Mouse (Mus musculus) erythroblast, embryonic 14.5 days (primary cell): ENCODE measurements at regions not wholly inside any gene's neighbourhood (a gene's known extent, or its start where the extent isn't known, plus 50 kb on each side); places are given as distances from the start of the nearest gene placed in this dataset.

Experiments
- H3K27me3 ChIP-seq: 2 replicates; pipeline ENCODE4 v1.6.1; 2012; ENCODE audit warnings: inconsistent platforms; ENCODE audit not compliant: control insufficient read depth
- H3K36me3 ChIP-seq: 2 replicates; pipeline ENCODE4 v1.6.1; 2012; ENCODE audit warnings: mild to moderate bottlenecking, inconsistent platforms; ENCODE audit not compliant: control insufficient read depth
- H3K4me1 ChIP-seq: 2 replicates; pipeline ENCODE4 v1.6.1; 2012; ENCODE audit warnings: inconsistent platforms; ENCODE audit not compliant: control insufficient read depth
- H3K4me3 ChIP-seq: replicated peaks from 2 replicates; pipeline ENCODE3; 2012; ENCODE audit warnings: moderate library complexity, mild to moderate bottlenecking, inconsistent platforms
- H3K9me3 ChIP-seq: 2 replicates; pipeline ENCODE4 v1.6.1; 2012; ENCODE audit warnings: low read length, inconsistent platforms, mixed read lengths; ENCODE audit not compliant: control insufficient read depth
- GATA1 ChIP-seq: IDR thresholded peaks from 2 replicates; pipeline ENCODE4 v1.6.1; 2012; ENCODE audit warnings: low read length, inconsistent platforms, mixed read lengths
- TAL1 ChIP-seq: IDR thresholded peaks from 3 replicates; pipeline ENCODE4 v1.6.1; 2012; ENCODE audit warnings: low read length, inconsistent platforms, mixed read lengths

- H3K27me3 ChIP-seq = no peaks in the 10 kb centered on the region
- no peak for TF ChIP-seq GATA1
- no peak for TF ChIP-seq TAL1
These were observed 56.6 kb downstream of the Sucnr1 start for GRCm38 (mm10) chr3:60138319-60138718.

GRCm38 (mm10) chr3:60159865-60160264 is 78.2 kb downstream of the Sucnr1 start:
- no peak overlapping the region for H3K4me3 ChIP-seq
- H3K4me1 ChIP-seq = no peaks in the 10 kb centered on the region
- no peaks in the 10 kb centered on the region for H3K9me3 ChIP-seq
- no peaks in the 10 kb centered on the region for H3K27me3 ChIP-seq
- no peaks in the 10 kb centered on the region for H3K36me3 ChIP-seq
- TF ChIP-seq TAL1 (no peak), GATA1 (no peak)

More at GRCm38 (mm10) chr3:60138319-60138718, 56.6 kb downstream of the Sucnr1 start:
- H3K36me3 ChIP-seq = no peaks in the 10 kb centered on the region
- H3K4me3 ChIP-seq = no peak overlapping the region
- no peaks in the 10 kb centered on the region for H3K4me1 ChIP-seq
- no peaks in the 10 kb centered on the region for H3K9me3 ChIP-seq

GRCm38 (mm10) chr3:60167633-60168032 is 86.0 kb downstream of the Sucnr1 start:
- TF ChIP-seq TAL1 = no peak
- TF ChIP-seq GATA1 = no peak

GRCm38 (mm10) chr3:60168135-60168926 is 86.7 kb downstream of the Sucnr1 start:
- TF ChIP-seq TAL1 (no peak), GATA1 (no peak)
- no peaks in the 10 kb centered on the region for H3K4me1 ChIP-seq
- no peak overlapping the region for H3K4me3 ChIP-seq
- H3K9me3 ChIP-seq = no peaks in the 10 kb centered on the region
- no peaks in the 10 kb centered on the region for H3K36me3 ChIP-seq
- no peaks in the 10 kb centered on the region for H3K27me3 ChIP-seq

More at GRCm38 (mm10) chr3:60167633-60168032, 86.0 kb downstream of the Sucnr1 start:
- Histone ChIP-seq H3K27me3 (no peaks in the 10 kb centered on the region), H3K4me1 (no peaks in the 10 kb centered on the region), H3K4me3 (no peak overlapping the region), H3K36me3 (no peaks in the 10 kb centered on the region), H3K9me3 (no peaks in the 10 kb centered on the region)

- no peaks in the 10 kb centered on the region for H3K4me1 ChIP-seq
- H3K4me3 ChIP-seq = no peak overlapping the region
- H3K36me3 ChIP-seq = no peaks in the 10 kb centered on the region
- no peaks in the 10 kb centered on the region for H3K9me3 ChIP-seq
- TF ChIP-seq GATA1 (no peak), TAL1 (no peak)
- H3K27me3 ChIP-seq = no peaks in the 10 kb centered on the region
These were observed 87.9 kb downstream of the Sucnr1 start for GRCm38 (mm10) chr3:60169606-60170005.

- Histone ChIP-seq H3K36me3 (no peaks in the 10 kb centered on the region), H3K4me1 (no peaks in the 10 kb centered on the region), H3K9me3 (no peaks in the 10 kb centered on the region), H3K4me3 (no peak overlapping the region), H3K27me3 (no peaks in the 10 kb centered on the region)
- no peak for TF ChIP-seq TAL1
- TF ChIP-seq GATA1 = no peak
These were observed 102.8 kb downstream of the Sucnr1 start for GRCm38 (mm10) chr3:60184481-60184880.

- no peaks in the 10 kb centered on the region for H3K27me3 ChIP-seq
- TF ChIP-seq TAL1 = no peak
- TF ChIP-seq GATA1 = no peak
- H3K4me3 ChIP-seq = no peak overlapping the region
- H3K4me1 ChIP-seq = no peaks in the 10 kb centered on the region
- H3K9me3 ChIP-seq = no peaks in the 10 kb centered on the region
- no peaks in the 10 kb centered on the region for H3K36me3 ChIP-seq
These were observed 114.4 kb downstream of the Sucnr1 start for GRCm38 (mm10) chr3:60196031-60196430.

- Histone ChIP-seq H3K9me3 (no peaks in the 10 kb centered on the region), H3K27me3 (no peaks in the 10 kb centered on the region), H3K36me3 (no peaks in the 10 kb centered on the region), H3K4me3 (no peak overlapping the region), H3K4me1 (no peaks in the 10 kb centered on the region)
- TF ChIP-seq TAL1 (no peak), GATA1 (no peak)
These were observed 126.3 kb downstream of the Sucnr1 start for GRCm38 (mm10) chr3:60207936-60208335.

GRCm38 (mm10) chr3:60218938-60219337 is 137.3 kb downstream of the Sucnr1 start:
- H3K4me3 ChIP-seq = no peak overlapping the region
- no peaks in the 10 kb centered on the region for H3K36me3 ChIP-seq
- no peaks in the 10 kb centered on the region for H3K27me3 ChIP-seq
- TF ChIP-seq GATA1 (no peak), TAL1 (no peak)
- no peaks in the 10 kb centered on the region for H3K4me1 ChIP-seq
- H3K9me3 ChIP-seq = no peaks in the 10 kb centered on the region
